Mouse (Mus musculus) small intestine, adult 2 months (tissue): ENCODE data around the gene Mapkapk2.

Experiments used
- CTCF ChIP-seq: fragments of 200-500 bp; IDR thresholded peaks from 2 replicates; pipeline ENCODE4 v1.5.1; 2012; ENCODE audit warnings: low read depth, mild to moderate bottlenecking, control low read depth, inconsistent platforms, low read length, moderate library complexity, mixed read lengths; ENCODE audit not compliant: insufficient replicate concordance, insufficient read length; ENCODE audit errors: extremely low read depth
- POLR2A ChIP-seq: fragments of 200-500 bp; IDR thresholded peaks from 2 replicates; pipeline ENCODE4 v1.6.1; 2012; ENCODE audit warnings: low read depth, mild to moderate bottlenecking, control low read depth, inconsistent platforms, low read length, moderate library complexity

GRCm38 (mm10) chr1:131075098-131075791 is 22.4 kb downstream of the Mapkapk2 start:
- TF ChIP-seq CTCF: no peak
- no peak for TF ChIP-seq POLR2A
